Mouse (Mus musculus) olfactory bulb, adult 2 months (tissue): ENCODE results near the gene Eng. TPM values are rescaled to one million over a fixed set of nuclear protein-coding genes. Genes with fewer than 3 reads are reported as not detected.
A peak's percentile ranks its signal among the peaks of the same experiment; 100 is the strongest.

Experiments used
- H3K27ac ChIP-seq: fragments of 200-500 bp; 2 replicates; pipeline ENCODE4 v1.5.1; 2012; ENCODE audit warnings: low read depth, low read length; ENCODE audit not compliant: insufficient read depth
- H3K4me1 ChIP-seq: fragments of 200-500 bp; 2 replicates; pipeline ENCODE4 v1.6.1; 2012; ENCODE audit warnings: low read length; ENCODE audit not compliant: control insufficient read depth, insufficient read depth
- H3K4me3 ChIP-seq: fragments of 200-500 bp; 2 replicates; pipeline ENCODE4 v1.5.1; 2012; ENCODE audit warnings: mild to moderate bottlenecking, low read depth, low read length, moderate library complexity; ENCODE audit not compliant: insufficient read depth
- CTCF ChIP-seq: fragments of 200-500 bp; IDR thresholded peaks from 2 replicates; pipeline ENCODE4 v1.5.1; 2012; ENCODE audit warnings: low read depth, mild to moderate bottlenecking, low read length, moderate library complexity; ENCODE audit not compliant: insufficient read depth
- POLR2A ChIP-seq: fragments of 200-500 bp; IDR thresholded peaks from 2 replicates; pipeline ENCODE4 v1.6.1; 2012; ENCODE audit warnings: mild to moderate bottlenecking, low read depth, low read length, moderate library complexity; ENCODE audit not compliant: insufficient read depth
- WGBS: fragments of 180-500 bp; shearing (Covaris S2); methylation state at CpG from one replicate; pipeline ENCODE4 v1.1.7; 2018; 5-methylcytosine and 5-hydroxymethylcytosine counted together
- polyA plus RNA-seq: library from polyadenylated mRNA; stranded (reverse); fragments of >200 nt; gene quantifications from 2 replicates; pipeline ENCODE4 v1.2.4, GENCODE M21; 2012; ENCODE audit warnings: low replicate concordance; ENCODE audit not compliant: missing spikeins, insufficient read depth, insufficient read length

Gene Eng
- polyA plus RNA-seq, 1 experiment = not detected

GRCm38 (mm10) chr2:32724149-32724548 lies 77.8 kb downstream of the Eng start:
- TF ChIP-seq POLR2A (no peak), CTCF (no peak)
- 88% methylated on average over 4 of the region's 4 CpGs for WGBS
- no peak overlapping the region for H3K4me3 ChIP-seq
- peaks cover 11% of the 10 kb centered on the region; the same call in 1 of the 2 replicates for H3K4me1 ChIP-seq
- no peak overlapping the region for H3K27ac ChIP-seq

DNA sequence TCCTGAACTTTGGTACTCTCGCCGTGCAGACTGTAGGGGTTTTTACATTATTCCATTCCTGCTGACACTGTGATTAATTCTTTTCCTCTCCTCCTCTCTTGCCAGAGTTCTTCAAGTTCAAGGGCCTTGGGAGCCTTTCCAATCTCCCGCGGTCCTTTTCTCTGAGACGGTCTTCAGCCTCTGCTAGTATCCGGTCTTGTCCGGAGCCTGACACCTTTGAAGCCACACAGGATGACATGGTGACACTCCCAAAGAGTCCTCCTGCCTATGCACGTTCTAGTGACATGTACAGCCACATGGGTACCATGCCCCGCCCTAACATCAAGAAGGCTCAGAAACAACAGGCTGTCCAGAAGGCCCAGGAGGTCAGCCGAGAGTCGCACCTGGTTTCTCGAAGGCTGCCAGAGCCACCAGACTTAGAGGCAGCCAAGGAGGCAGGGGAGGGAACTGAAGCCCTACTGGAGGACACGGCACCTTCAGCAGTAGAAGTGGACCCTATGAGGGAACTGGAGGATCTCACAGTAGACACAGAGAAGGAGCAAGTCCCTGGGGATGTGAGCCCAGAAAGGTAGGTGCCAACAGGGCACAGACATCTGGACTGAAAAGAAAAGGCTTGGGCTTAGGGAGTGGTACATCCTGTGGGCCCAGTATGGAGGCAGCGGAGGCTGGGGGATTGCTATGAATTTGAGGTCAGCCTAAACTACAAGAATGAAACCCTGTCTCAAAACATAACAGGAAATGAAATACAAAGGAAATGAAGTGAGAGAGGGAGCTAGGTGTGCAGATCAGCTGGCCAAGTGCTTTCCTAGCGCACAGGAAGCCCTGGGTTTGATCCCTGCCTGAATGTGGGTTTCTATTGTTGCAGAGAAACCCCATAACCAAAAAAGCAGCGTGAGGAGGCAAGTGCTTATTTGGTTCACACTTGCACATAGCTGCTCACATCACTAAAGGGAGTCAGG lies 78.7 kb downstream of the Eng start:
- H3K4me1 ChIP-seq = peaks cover 11% of the 10 kb centered on the region; the same call in 1 of the 2 replicates
- no peak overlapping the region for H3K4me3 ChIP-seq
- TF ChIP-seq CTCF (no peak), POLR2A (no peak)
- no peak overlapping the region for H3K27ac ChIP-seq
- 82% methylated on average over 16 of the region's 16 CpGs for WGBS

DNA sequence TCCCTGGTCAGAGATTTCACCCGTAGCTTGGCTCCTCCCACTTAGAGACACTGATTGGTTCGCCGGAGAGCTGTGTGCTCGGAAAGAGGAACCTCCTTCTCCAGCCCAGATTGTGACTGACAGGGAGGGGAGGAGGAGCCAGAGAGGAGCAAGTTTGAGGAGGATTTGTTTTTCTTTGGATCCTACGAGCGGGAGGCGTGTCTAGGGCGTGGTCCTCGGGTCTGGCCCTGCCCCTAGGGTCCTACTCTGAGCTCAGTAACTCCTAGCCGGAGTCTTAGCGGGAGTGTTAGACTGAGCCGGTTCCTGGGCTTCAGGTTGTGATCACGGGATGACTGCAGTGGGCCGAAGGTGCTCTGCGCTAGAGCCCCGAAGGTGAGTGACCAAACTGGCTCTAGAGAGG lies 81.0 kb downstream of the Eng start:
- peaks cover 3% of the 10 kb centered on the region; the same call in 1 of the 2 replicates for H3K4me1 ChIP-seq
- no peak overlapping the region for H3K27ac ChIP-seq
- 4% methylated on average over 16 of the region's 16 CpGs for WGBS
- no peak for TF ChIP-seq POLR2A
- peak overlapping the region; percentile 27 for H3K4me3 ChIP-seq

- TF ChIP-seq POLR2A (no peak), CTCF (no peak)
- Histone ChIP-seq H3K4me1 (peaks cover 3% of the 10 kb centered on the region; the same call in 1 of the 2 replicates), H3K4me3 (0 out of 2 replicates have a peak overlapping the region, but pooled peaks have one; percentile 9), H3K27ac (no peak overlapping the region)
- 67% methylated on average over 7 of the region's 7 CpGs for WGBS
Measured at GRCm38 (mm10) chr2:32728463-32728862, 82.1 kb downstream of the Eng start.

- Histone ChIP-seq H3K4me3 (no peak overlapping the region), H3K4me1 (peaks cover 3% of the 10 kb centered on the region; the same call in 1 of the 2 replicates), H3K27ac (no peak overlapping the region)
- WGBS = 93% methylated on average over 4 of the region's 4 CpGs
- TF ChIP-seq POLR2A = no peak
- no peak for TF ChIP-seq CTCF
Measured at GRCm38 (mm10) chr2:32729547-32729946, 83.2 kb downstream of the Eng start.

- H3K27ac ChIP-seq = no peak overlapping the region
- peaks cover 3% of the 10 kb centered on the region; the same call in 1 of the 2 replicates for H3K4me1 ChIP-seq
- no peak for TF ChIP-seq POLR2A
- TF ChIP-seq CTCF = no peak
- no peak overlapping the region for H3K4me3 ChIP-seq
- WGBS = 60% methylated on average over 11 of the region's 11 CpGs
Measured at GRCm38 (mm10) chr2:32730854-32731253, 84.5 kb downstream of the Eng start.

- H3K27ac ChIP-seq = no peak overlapping the region
- no peak overlapping the region for H3K4me3 ChIP-seq
- peaks cover 6% of the 10 kb centered on the region; the same call in 1 of the 2 replicates for H3K4me1 ChIP-seq
- TF ChIP-seq POLR2A (no peak), CTCF (no peak)
- WGBS = 86% methylated on average over 4 of the region's 4 CpGs
Measured at GRCm38 (mm10) chr2:32731911-32732310, 85.5 kb downstream of the Eng start.

Other genes with a start within 250 kb of the Eng start
- not detected in 2 replicates for gene Naif1, start 196.1 kb upstream of the Eng start, polyA plus RNA-seq
- 221 TPM in 1 of 2 replicates, not detected in the other for gene Slc25a25, start 195.2 kb upstream of the Eng start, polyA plus RNA-seq
- not detected in 2 replicates for gene Fam102a, start 111.3 kb upstream of the Eng start, polyA plus RNA-seq
- not detected in 2 replicates for gene Dpm2, start 75.7 kb upstream of the Eng start, polyA plus RNA-seq
- gene Pip5kl1, start 71.8 kb upstream of the Eng start, polyA plus RNA-seq = not detected in 2 replicates
- not detected in 2 replicates for gene 9430097D07Rik, start 70.9 kb upstream of the Eng start, polyA plus RNA-seq
- gene St6galnac4, start 59.5 kb upstream of the Eng start, polyA plus RNA-seq = not detected in 2 replicates
- gene St6galnac6, start 46.9 kb upstream of the Eng start, polyA plus RNA-seq = not detected in 2 replicates
- gene Ak1, start 24.8 kb upstream of the Eng start, polyA plus RNA-seq = not detected in 2 replicates
- not detected in 2 replicates for gene Fpgs, start 57.5 kb downstream of the Eng start, polyA plus RNA-seq
- 509 TPM in 1 of 2 replicates, not detected in the other for gene Cdk9, start 66.5 kb downstream of the Eng start, polyA plus RNA-seq
- gene Sh2d3c, start 74.5 kb downstream of the Eng start, polyA plus RNA-seq = not detected in 2 replicates
- not detected in 2 replicates for gene 6330409D20Rik, start 94.4 kb downstream of the Eng start, polyA plus RNA-seq
- gene Tor2a, start 110.6 kb downstream of the Eng start, polyA plus RNA-seq = not detected in 2 replicates
- not detected in 2 replicates for gene Ttc16, start 129.0 kb downstream of the Eng start, polyA plus RNA-seq
- not detected in 2 replicates for gene Ptrh1, start 129.2 kb downstream of the Eng start, polyA plus RNA-seq
- not detected in 2 replicates for gene Cfap157, start 137.8 kb downstream of the Eng start, polyA plus RNA-seq
- 182 and 623 TPM in 2 replicates for gene Stxbp1, start 200.7 kb downstream of the Eng start, polyA plus RNA-seq
- not detected in 2 replicates for gene Fam129b, start 229.5 kb downstream of the Eng start, polyA plus RNA-seq